Mouse (Mus musculus): ENCODE measurements at regions not wholly inside any gene's neighbourhood (a gene's known extent, or its start where the extent isn't known, plus 50 kb on each side); places are given as distances from the start of the nearest gene placed in this dataset.

DNA sequence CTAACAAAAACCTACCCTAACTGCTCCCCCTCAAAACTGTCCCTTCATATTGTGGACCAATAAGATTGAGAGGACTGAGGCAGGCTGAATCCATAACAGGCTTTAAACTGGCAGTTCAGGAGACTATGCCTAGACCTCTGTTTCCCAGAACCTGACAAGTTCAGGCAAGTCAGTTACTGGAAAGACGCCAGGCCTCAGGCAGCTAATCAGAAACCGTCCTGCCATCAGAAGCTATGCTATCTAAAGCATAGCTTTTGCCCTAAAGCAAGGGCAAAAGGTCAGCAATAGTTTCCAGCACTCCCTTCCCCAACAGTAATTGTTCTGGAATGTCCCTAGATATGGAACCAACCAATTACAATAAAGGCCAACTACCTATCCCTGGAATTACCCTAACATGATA lies 273.0 kb downstream of the Bche start:
- DNase-seq = no peak

DNA sequence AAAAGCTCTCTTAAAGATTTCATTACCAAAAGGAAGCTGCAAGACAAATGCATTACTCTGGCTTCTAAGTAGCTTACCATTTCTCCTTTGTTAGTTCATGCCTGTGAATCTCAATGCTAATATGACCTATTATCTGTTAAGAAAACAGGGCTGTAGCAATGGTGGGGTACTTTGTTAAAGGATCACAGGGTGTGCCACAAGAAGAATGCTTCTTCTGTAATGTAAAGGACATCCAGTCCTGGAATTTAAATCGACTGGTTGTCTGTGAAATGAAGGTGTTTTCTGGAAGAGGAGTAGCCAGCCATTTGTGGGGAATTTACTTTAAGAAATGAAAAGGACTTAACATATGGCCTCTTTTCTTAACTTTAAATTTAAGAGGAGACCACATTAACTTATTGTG lies 273.9 kb downstream of the Bche start:
- DNase-seq = no peak

- no peak for DNase-seq
Observed at GRCm38 (mm10) chr3:73409929-73410522, 298.2 kb downstream of the Bche start.

- peak; percentile 17 for DNase-seq
Observed at GRCm38 (mm10) chr3:73401395-73401794, 306.8 kb downstream of the Bche start.

GRCm38 (mm10) chr3:73395808-73396207 lies 312.4 kb downstream of the Bche start:
- no peak for DNase-seq

GRCm38 (mm10) chr3:73389722-73390651 lies 318.2 kb downstream of the Bche start:
- DNase-seq = no peak

DNA sequence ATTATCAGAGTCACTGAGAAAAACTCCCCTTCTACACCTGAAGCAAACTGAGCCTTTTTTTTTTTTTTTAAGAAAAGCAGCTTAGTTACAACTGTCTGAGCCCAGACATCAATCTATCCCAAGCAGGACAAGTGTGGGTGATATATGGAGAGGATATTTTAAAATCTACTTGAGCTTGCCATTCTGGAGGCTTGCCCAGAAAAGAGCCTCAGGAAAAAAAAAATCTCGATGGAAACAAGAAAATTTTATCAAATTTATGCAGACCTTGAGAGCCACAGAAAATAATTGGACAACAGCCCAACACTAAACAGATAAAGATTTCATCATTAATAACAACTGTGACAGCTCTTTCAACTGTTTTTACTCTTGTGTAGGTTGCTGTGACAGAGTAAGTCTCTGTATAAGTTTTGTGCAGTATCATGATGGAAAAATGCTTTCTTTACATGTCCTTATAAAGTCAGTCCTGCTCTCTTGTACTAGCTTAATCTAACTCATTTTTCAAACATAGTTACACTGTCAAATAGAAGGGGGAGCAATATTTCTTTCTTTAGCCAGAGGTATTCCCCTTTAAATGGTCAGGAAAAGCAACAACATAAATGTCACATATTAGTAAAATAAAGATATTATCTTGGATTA lies 297.4 kb upstream of the Slitrk3 start:
- DNase-seq = peak; percentile 30

- DNase-seq = peak; percentile 59
Observed at GRCm38 (mm10) chr3:73343199-73343598, 285.6 kb upstream of the Slitrk3 start.

DNA sequence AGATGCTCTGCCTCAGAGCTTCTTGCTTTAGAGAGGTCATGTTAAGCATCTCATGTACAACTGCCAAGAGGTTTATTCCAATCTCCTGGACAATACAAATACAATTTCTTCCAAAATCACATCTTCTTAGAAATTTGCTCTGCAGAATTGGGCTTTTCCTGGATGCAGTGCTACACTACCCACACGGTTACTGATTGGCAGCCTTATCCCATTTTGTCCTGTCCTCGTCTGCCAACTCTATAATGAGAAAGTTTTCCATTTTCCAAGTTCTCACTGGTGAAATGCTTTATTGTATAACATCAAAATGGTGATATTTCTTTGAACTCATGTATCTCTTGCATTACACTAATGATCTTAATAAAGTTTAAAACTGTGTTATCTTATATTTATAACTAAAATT lies 282.1 kb upstream of the Slitrk3 start:
- peak; percentile 23 for DNase-seq

DNA sequence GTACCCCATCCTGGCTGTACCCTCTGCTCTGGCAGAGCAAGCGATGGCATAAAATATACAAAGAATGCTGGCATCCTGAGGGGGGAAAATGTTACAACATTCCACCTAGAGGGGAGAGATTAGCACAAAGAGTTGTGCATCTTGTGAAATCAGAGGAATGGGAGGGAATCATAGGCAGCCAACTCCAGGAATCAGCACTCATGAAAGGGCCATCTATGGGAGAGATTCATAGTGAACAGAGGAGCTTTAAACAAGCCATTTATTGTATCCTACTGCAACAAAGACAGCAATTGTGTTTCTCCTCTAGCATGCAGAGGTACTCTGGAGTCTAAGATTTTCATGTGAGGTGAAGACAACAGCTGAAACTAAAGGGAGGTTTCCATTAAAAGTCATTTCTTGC lies 265.6 kb upstream of the Slitrk3 start:
- DNase-seq = no peak
